Mouse (Mus musculus) heart, adult 10 weeks (tissue): ENCODE results near the gene Rnase1. TPM values are rescaled to one million over a fixed set of nuclear protein-coding genes. Genes with fewer than 3 reads are reported as not detected.

Experiments
- polyA plus RNA-seq: library from polyadenylated mRNA; stranded (reverse); fragments of 350-450 nt; fragmentation: Illumina TruSeq; extraction: RNeasy Lipid Tissue Mini Kit (QIAGEN cat#74804); gene quantifications from one replicate; pipeline ENCODE4 v1.2.3, GENCODE M21; 2014; ENCODE audit warnings: low read depth, low replicate concordance

The Rnase1 gene
- 0.84 TPM for polyA plus RNA-seq

GRCm38 (mm10) chr14:51146685-51147084, at the start of gene Rnase1:
Rnase1 (minus strand) TSS chr14:51146785.

GRCm38 (mm10) chr14:51161976-51162375, 15.4 kb upstream of the Rnase1 start, which contains the start of gene Rnase2b:
Rnase2b (plus strand) TSS chr14:51162260.

GRCm38 (mm10) chr14:51113916-51114560, 32.5 kb downstream of the Rnase1 start, which contains the start of gene Eddm3b:
Eddm3b (plus strand) TSS chr14:51114426.

Other genes starting within 250 kb of the Rnase1 start
- 25.9 TPM for gene Klhl33, start 249.3 kb downstream of the Rnase1 start, polyA plus RNA-seq
- gene Osgep, start 221.9 kb downstream of the Rnase1 start, polyA plus RNA-seq = 91.8 TPM
- 31.2 TPM for gene Apex1, start 221.8 kb downstream of the Rnase1 start, polyA plus RNA-seq
- gene Pip4p1, start 215.9 kb downstream of the Rnase1 start, polyA plus RNA-seq = 27.1 TPM
- 19.7 TPM for gene Pnp, start 215.7 kb downstream of the Rnase1 start, polyA plus RNA-seq
- 15.3 TPM for gene Gm49342, start 202.3 kb downstream of the Rnase1 start, polyA plus RNA-seq
- 0.60 TPM for gene Pnp2, start 190.8 kb downstream of the Rnase1 start, polyA plus RNA-seq
- 0.73 TPM for gene Rnase10, start 139.0 kb downstream of the Rnase1 start, polyA plus RNA-seq
- gene Rnase9, start 104.9 kb downstream of the Rnase1 start, polyA plus RNA-seq = not detected
- not detected for gene Rnase11, start 96.6 kb downstream of the Rnase1 start, polyA plus RNA-seq
- not detected for gene Rnase12, start 89.1 kb downstream of the Rnase1 start, polyA plus RNA-seq
- gene Olfr750, start 72.3 kb downstream of the Rnase1 start, polyA plus RNA-seq = not detected
- 92.6 TPM for gene Rnase4, start 55.7 kb downstream of the Rnase1 start, polyA plus RNA-seq
- 10.6 TPM for gene Ang, start 55.6 kb downstream of the Rnase1 start, polyA plus RNA-seq
- gene Eddm3b, start 32.4 kb downstream of the Rnase1 start, polyA plus RNA-seq = not detected
- gene Rnase6, start 22.9 kb downstream of the Rnase1 start, polyA plus RNA-seq = not detected
- not detected for gene Rnase2b, start 15.5 kb upstream of the Rnase1 start, polyA plus RNA-seq
- not detected for gene Ang2, start 52.4 kb upstream of the Rnase1 start, polyA plus RNA-seq
- gene Ear14, start 56.6 kb upstream of the Rnase1 start, polyA plus RNA-seq = not detected
- gene Rnase2a, start 109.3 kb upstream of the Rnase1 start, polyA plus RNA-seq = not detected
- gene Gm7247, start 215.0 kb upstream of the Rnase1 start, polyA plus RNA-seq = not detected